Mouse (Mus musculus) limb, embryonic 15.5 days (tissue): Measurements from ENCODE around the gene Ulbp1. TPM values are rescaled to one million over a fixed set of nuclear protein-coding genes. Genes with fewer than 3 reads are reported as not detected.
A peak's percentile ranks its signal among the peaks of the same experiment; 100 is the strongest.

Experiments
- ATAC-seq: fragments of 200-750 bp; cut with Nextera tagmentation; 2 replicates; pipeline ENCODE4 v1.8.0; 2017; ENCODE audit warnings: low read depth, moderate TSS enrichment; ENCODE audit not compliant: insufficient number of reproducible peaks, low FRiP score, low TSS enrichment
- H3K27ac ChIP-seq: fragments of 300-500 bp; sonication (generic); 2 replicates; pipeline ENCODE4 v1.5.1; 2015; ENCODE audit warnings: moderate library complexity, mild to moderate bottlenecking, inconsistent platforms
- H3K27me3 ChIP-seq: fragments of 300-500 bp; sonication (generic); 2 replicates; pipeline ENCODE4 v1.6.1; 2015; ENCODE audit warnings: inconsistent platforms
- H3K36me3 ChIP-seq: fragments of 300-500 bp; sonication (generic); 2 replicates; pipeline ENCODE4 v1.6.1; 2015; ENCODE audit warnings: inconsistent platforms
- H3K4me1 ChIP-seq: fragments of 300-500 bp; sonication (generic); 2 replicates; pipeline ENCODE4 v1.6.1; 2015; ENCODE audit warnings: inconsistent platforms
- H3K4me2 ChIP-seq: fragments of 300-500 bp; sonication (generic); 2 replicates; pipeline ENCODE4 v1.6.1; 2015; ENCODE audit warnings: mild to moderate bottlenecking, inconsistent platforms
- H3K4me3 ChIP-seq: fragments of 300-500 bp; sonication (generic); 2 replicates; pipeline ENCODE4 v1.5.1; 2015; ENCODE audit warnings: mild to moderate bottlenecking, inconsistent platforms
- H3K9ac ChIP-seq: fragments of 300-500 bp; sonication (generic); 2 replicates; pipeline ENCODE4 v1.6.1; 2015; ENCODE audit warnings: inconsistent platforms
- H3K9me3 ChIP-seq: fragments of 300-500 bp; sonication (generic); 2 replicates; pipeline ENCODE4 v1.6.1; 2016; ENCODE audit warnings: inconsistent platforms
- whole genome bisulfite sequencing: fragments of 180-500 bp; shearing (Covaris S2); methylation state at CpG from one replicate; pipeline ENCODE4 v1.1.7; 2015; 5-methylcytosine and 5-hydroxymethylcytosine counted together
- polyA plus RNA-seq: library from polyadenylated mRNA; unstranded; fragments of >200 nt; fragmentation: Nextera tagmentation; extraction: Ambion mirVana; gene quantifications from 2 replicates; pipeline ENCODE4 v1.2.1, GENCODE M21; 2015

The Ulbp1 gene
- polyA plus RNA-seq, 1 experiment from 2014 or later: 2.6 TPM

GRCm38 (mm10) chr10:7391935-7392930, 81.2 kb downstream of the Ulbp1 start:
- Histone ChIP-seq H3K4me1 (peaks cover 24% of the 10 kb centered on the region), H3K4me2 (peak overlapping the region; percentile 99), H3K27ac (no peak overlapping the region), H3K36me3 (no peaks in the 10 kb centered on the region), H3K27me3 (peaks cover 37% of the 10 kb centered on the region), H3K9me3 (no peaks in the 10 kb centered on the region), H3K9ac (no peak overlapping the region), H3K4me3 (peak overlapping the region; percentile 58)
- under 1% methylated on average over 72 of the region's 73 CpGs for WGBS
- 0 out of 2 replicates have a peak, but pooled peaks have one; percentile 30 for ATAC-seq

GRCm38 (mm10) chr10:7391561-7391934, 81.9 kb downstream of the Ulbp1 start:
- Histone ChIP-seq H3K4me2 (peak overlapping the region; percentile 99), H3K9me3 (no peaks in the 10 kb centered on the region), H3K4me1 (peaks cover 24% of the 10 kb centered on the region), H3K27me3 (peaks cover 37% of the 10 kb centered on the region), H3K36me3 (no peaks in the 10 kb centered on the region), H3K9ac (no peak overlapping the region), H3K4me3 (peak overlapping the region; percentile 58), H3K27ac (no peak overlapping the region)
- under 1% methylated on average over 20 of the region's 20 CpGs for WGBS
- no peak for ATAC-seq

GRCm38 (mm10) chr10:7391108-7391507, 82.3 kb downstream of the Ulbp1 start:
- WGBS: 0% methylated on average over 30 of the region's 31 CpGs
- ATAC-seq: no peak

More at GRCm38 (mm10) chr10:7391108-7391507, 82.3 kb downstream of the Ulbp1 start:
- Histone ChIP-seq H3K9ac (no peak overlapping the region), H3K27me3 (peaks cover 37% of the 10 kb centered on the region), H3K4me1 (peaks cover 24% of the 10 kb centered on the region), H3K4me3 (peak overlapping the region; percentile 58), H3K36me3 (no peaks in the 10 kb centered on the region), H3K9me3 (no peaks in the 10 kb centered on the region), H3K27ac (no peak overlapping the region), H3K4me2 (peak overlapping the region; percentile 99)

Other genes starting within 250 kb of the Ulbp1 start
- gene Lrp11, start 116.2 kb upstream of the Ulbp1 start, polyA plus RNA-seq: 0.88 and 1.5 TPM in 2 replicates
- 39.3 and 41.4 TPM in 2 replicates for gene Nup43, start 193.9 kb upstream of the Ulbp1 start, polyA plus RNA-seq
- gene Pcmt1, start 207.5 kb upstream of the Ulbp1 start, polyA plus RNA-seq: 126 and 133 TPM in 2 replicates
- gene Lats1, start 207.6 kb upstream of the Ulbp1 start, polyA plus RNA-seq: 6.4 and 8.2 TPM in 2 replicates